Mouse (Mus musculus) CH12.LX (cell line): ENCODE measurements around the gene Slc38a7.
"Not testable (repeated sequence)": the region's sequence is repeated elsewhere in the genome, so short reads cannot be mapped to it uniquely, and the experiment has no call there.

Source experiments
- CTCF ChIP-seq, 2 experiments: IDR thresholded peaks in 1 of 2; conservative IDR thresholded peaks in 1 of 2; 2 replicates each; pipeline ENCODE4 v1.5.1; 2011 to 2012; ENCODE audit warnings: low read depth in 2 of 2, low read length in 2 of 2, improper control_type of control experiment in 1 of 2, inconsistent platforms in 1 of 2, mild to moderate bottlenecking in 1 of 2, moderate library complexity in 1 of 2
- E2F4 ChIP-seq: IDR thresholded peaks from 2 replicates; pipeline ENCODE4 v1.6.1; 2011; ENCODE audit warnings: low read depth, low read length, improper control_type of control experiment; ENCODE audit not compliant: insufficient replicate concordance
- HCFC1 ChIP-seq: IDR thresholded peaks from 2 replicates; pipeline ENCODE4 v1.6.1; 2012; ENCODE audit warnings: low read depth, mild to moderate bottlenecking, inconsistent platforms, low read length, improper control_type of control experiment
- IRF4 ChIP-seq: IDR thresholded peaks from 2 replicates; pipeline ENCODE4 v1.6.1; 2014; ENCODE audit warnings: low read depth, mild to moderate bottlenecking, inconsistent platforms, low read length, improper control_type of control experiment
- MAFK ChIP-seq: IDR thresholded peaks from 2 replicates; pipeline ENCODE4 v1.6.1; 2011; ENCODE audit warnings: low read length, improper control_type of control experiment; ENCODE audit not compliant: insufficient replicate concordance
- ZC3H11A ChIP-seq: IDR thresholded peaks from 2 replicates; pipeline ENCODE4 v1.6.1; 2012; ENCODE audit warnings: low read depth, mild to moderate bottlenecking, inconsistent platforms, low read length, improper control_type of control experiment

DNA sequence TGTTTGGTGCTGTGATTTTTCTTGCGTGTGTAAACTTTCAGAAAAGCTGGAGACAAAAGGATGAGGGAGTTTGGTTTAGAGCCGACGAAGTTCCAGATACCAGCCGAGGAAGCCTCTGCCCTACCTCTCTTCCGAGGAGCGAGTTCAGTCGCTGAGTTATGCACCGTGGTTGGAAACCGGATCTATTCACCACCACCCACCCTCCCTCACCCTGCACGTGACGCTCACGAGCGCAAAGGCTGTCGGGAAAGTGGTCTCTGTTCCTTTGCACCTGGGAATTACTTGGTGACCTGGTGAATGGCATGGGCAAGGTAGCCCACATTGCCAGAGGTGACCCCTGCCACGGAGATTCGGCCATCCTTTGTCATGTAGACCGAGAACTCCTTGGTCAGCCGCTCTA lies 11.5 kb upstream of the Slc38a7 start:
- not testable (repeated sequence) for TF ChIP-seq HCFC1; CTCF (conservative IDR thresholded peaks at IDR 0.05 in 1 of 2, IDR thresholded peaks at IDR 0.05 in 1 of 2; ENCODE audit: low read depth in 2 of 2, low read length in 2 of 2); MAFK; ZC3H11A; E2F4; IRF4
